Mouse (Mus musculus) heart, postnatal 0 days (tissue): ENCODE results near the gene Med27.

Experiments used
- CTCF ChIP-seq: IDR thresholded peaks from 2 replicates; pipeline ENCODE4 v1.5.1; 2016; ENCODE audit warnings: antibody characterized with exemption, control low read depth, low read depth
- EP300 ChIP-seq: IDR thresholded peaks from 2 replicates; pipeline ENCODE4 v1.6.1; 2016; ENCODE audit warnings: antibody characterized with exemption, low read depth

GRCm38 (mm10) chr2:29485519-29485918 is 138.9 kb downstream of the Med27 start:
- TF ChIP-seq CTCF (no peak), EP300 (no peak)
